Mouse (Mus musculus) heart, embryonic 14.5 days (tissue): Measurements from ENCODE around the gene Gm4981. TPM values are rescaled to one million over a fixed set of nuclear protein-coding genes. Genes with fewer than 3 reads are reported as not detected.

Source experiments
- ATAC-seq: fragments of 200-750 bp; cut with Nextera tagmentation; 2 replicates; pipeline ENCODE4 v1.8.0; 2017; ENCODE audit warnings: low read depth, moderate TSS enrichment; ENCODE audit not compliant: insufficient number of reproducible peaks, insufficient read depth, low FRiP score
- H3K27ac ChIP-seq, 2 experiments: fragments of 200-500 bp in 1 of 2; fragments of 300-500 bp in 1 of 2; sonication (generic) in 1 of 2; replicated peaks in 1 of 2; 2 replicates each; pipeline ENCODE4 v1.5.1; 2012 to 2014; ENCODE audit warnings: low read depth in 2 of 2, low read length in 2 of 2, control low read depth in 1 of 2, mild to moderate bottlenecking in 1 of 2, mixed read lengths in 1 of 2; ENCODE audit not compliant: control insufficient read depth in 1 of 2, insufficient read depth in 1 of 2
- H3K27me3 ChIP-seq: fragments of 300-500 bp; sonication (generic); 2 replicates; pipeline ENCODE4 v1.6.1; 2014; ENCODE audit warnings: mild to moderate bottlenecking, low read length, control low read depth; ENCODE audit not compliant: control insufficient read depth, insufficient read depth
- H3K36me3 ChIP-seq: fragments of 300-500 bp; sonication (generic); 2 replicates; pipeline ENCODE4 v1.6.1; 2014; ENCODE audit warnings: mild to moderate bottlenecking, control low read depth, low read length, mixed read lengths; ENCODE audit not compliant: control insufficient read depth, insufficient read depth
- H3K4me1 ChIP-seq, 2 experiments: fragments of 200-500 bp in 1 of 2; fragments of 300-500 bp in 1 of 2; sonication (generic) in 1 of 2; 2 replicates each; pipeline ENCODE4 v1.6.1; 2012 to 2014; ENCODE audit warnings: low read length in 2 of 2, control low read depth in 1 of 2, mixed read lengths in 1 of 2; ENCODE audit not compliant: control insufficient read depth in 2 of 2, insufficient read depth in 2 of 2
- H3K4me2 ChIP-seq: fragments of 300-500 bp; sonication (generic); 2 replicates; pipeline ENCODE4 v1.6.1; 2014; ENCODE audit warnings: mild to moderate bottlenecking, low read length
- H3K4me3 ChIP-seq, 2 experiments: fragments of 200-500 bp in 1 of 2; fragments of 300-500 bp in 1 of 2; sonication (generic) in 1 of 2; 2 replicates each; pipeline ENCODE4 v1.5.1; 2012 to 2014; ENCODE audit warnings: low read length in 2 of 2, mild to moderate bottlenecking in 2 of 2, control low read depth in 1 of 2, low read depth in 1 of 2, moderate library complexity in 1 of 2; ENCODE audit not compliant: control insufficient read depth in 1 of 2, insufficient read depth in 1 of 2
- H3K9ac ChIP-seq: fragments of 300-500 bp; sonication (generic); 2 replicates; pipeline ENCODE4 v1.6.1; 2014; ENCODE audit warnings: mild to moderate bottlenecking, low read length
- H3K9me3 ChIP-seq: fragments of 300-500 bp; sonication (generic); 2 replicates; pipeline ENCODE4 v1.6.1; 2016; ENCODE audit warnings: low read length, control low read depth; ENCODE audit not compliant: control insufficient read depth
- WGBS: fragments of 180-500 bp; shearing (Covaris S2); extraction: QIAGEN DNeasy Blood & Tissue Kit; methylation state at CpG from one replicate; pipeline ENCODE4 v1.1.7; 2014; 5-methylcytosine and 5-hydroxymethylcytosine counted together
- polyA plus RNA-seq: library from polyadenylated mRNA; unstranded; fragments of >200 nt; fragmentation: Nextera tagmentation; extraction: Ambion mirVana; gene quantifications from 2 replicates; pipeline ENCODE4 v1.2.1, GENCODE M21; 2014

Gm4981 gene
- polyA plus RNA-seq, 1 experiment from 2014 or later = not detected

- Histone ChIP-seq H3K4me3 (no peak overlapping the region), H3K9me3 (peaks cover 4% of the 10 kb centered on the region; the same call in 1 of the 2 replicates), H3K27ac (no peak overlapping the region), H3K4me1 (no peaks in the 10 kb centered on the region), H3K4me2 (no peak overlapping the region), H3K27me3 (no peaks in the 10 kb centered on the region), H3K36me3 (no peaks in the 10 kb centered on the region), H3K9ac (no peak overlapping the region)
- 73% methylated on average over 6 of the region's 6 CpGs for WGBS
- ATAC-seq = no peak
Observed at GRCm38 (mm10) chr10:58220726-58221125, 15.8 kb downstream of the Gm4981 start.

- ATAC-seq = no peak
Observed at GRCm38 (mm10) chr10:58217366-58217765, 19.1 kb downstream of the Gm4981 start.

GRCm38 (mm10) chr10:58215353-58215752 lies 21.1 kb downstream of the Gm4981 start:
- no peak for ATAC-seq
- Histone ChIP-seq H3K27ac (no peak overlapping the region), H3K36me3 (no peaks in the 10 kb centered on the region), H3K4me1 (no peaks in the 10 kb centered on the region), H3K4me3 (no peak overlapping the region), H3K9me3 (peaks cover 4% of the 10 kb centered on the region; the same call in 1 of the 2 replicates), H3K4me2 (no peak overlapping the region), H3K9ac (no peak overlapping the region), H3K27me3 (no peaks in the 10 kb centered on the region)
- WGBS = 66% methylated on average over 1 of the region's 1 CpGs

More at GRCm38 (mm10) chr10:58217366-58217765, 19.1 kb downstream of the Gm4981 start:
- Histone ChIP-seq H3K27ac (no peak overlapping the region), H3K9me3 (peaks cover 8% of the 10 kb centered on the region; the same call in 1 of the 2 replicates), H3K4me1 (no peaks in the 10 kb centered on the region), H3K36me3 (no peaks in the 10 kb centered on the region), H3K9ac (no peak overlapping the region), H3K4me3 (no peak overlapping the region), H3K27me3 (no peaks in the 10 kb centered on the region), H3K4me2 (no peak overlapping the region)
- 66% methylated on average over 3 of the region's 3 CpGs for WGBS

- no peaks in the 10 kb centered on the region for H3K4me1 ChIP-seq
- H3K36me3 ChIP-seq = no peaks in the 10 kb centered on the region
- H3K27ac ChIP-seq = no peak overlapping the region
- peaks cover 4% of the 10 kb centered on the region; the same call in 1 of the 2 replicates for H3K9me3 ChIP-seq
- H3K4me3 ChIP-seq = no peak overlapping the region
- no peak overlapping the region for H3K4me2 ChIP-seq
- 76% methylated on average over 5 of the region's 5 CpGs for WGBS
- H3K9ac ChIP-seq = no peak overlapping the region
- no peaks in the 10 kb centered on the region for H3K27me3 ChIP-seq
- no peak for ATAC-seq
Observed at GRCm38 (mm10) chr10:58214934-58215333, 21.6 kb downstream of the Gm4981 start.

- Histone ChIP-seq H3K4me2 (no peak overlapping the region), H3K9me3 (peaks cover 4% of the 10 kb centered on the region; the same call in 1 of the 2 replicates), H3K4me1 (no peaks in the 10 kb centered on the region), H3K36me3 (no peaks in the 10 kb centered on the region), H3K9ac (no peak overlapping the region), H3K27ac (no peak overlapping the region), H3K27me3 (no peaks in the 10 kb centered on the region), H3K4me3 (no peak overlapping the region)
- no peak for ATAC-seq
Observed at GRCm38 (mm10) chr10:58214497-58214896, 22.0 kb downstream of the Gm4981 start.

- WGBS = 65% methylated on average over 7 of the region's 7 CpGs
- no peak overlapping the region for H3K27ac ChIP-seq
- H3K4me1 ChIP-seq = no peaks in the 10 kb centered on the region
- no peak for ATAC-seq
- no peak overlapping the region for H3K9ac ChIP-seq
- no peaks in the 10 kb centered on the region for H3K27me3 ChIP-seq
- H3K36me3 ChIP-seq = no peaks in the 10 kb centered on the region
- H3K9me3 ChIP-seq = peaks cover 4% of the 10 kb centered on the region; the same call in 1 of the 2 replicates
- H3K4me2 ChIP-seq = no peak overlapping the region
- no peak overlapping the region for H3K4me3 ChIP-seq
Observed at GRCm38 (mm10) chr10:58212230-58212629, 24.3 kb downstream of the Gm4981 start.

- 76% methylated on average over 2 of the region's 2 CpGs for WGBS
- Histone ChIP-seq H3K9ac (no peak overlapping the region), H3K4me1 (no peaks in the 10 kb centered on the region), H3K9me3 (peaks cover 9% of the 10 kb centered on the region; the same call in 1 of the 2 replicates), H3K27ac (no peak overlapping the region), H3K36me3 (no peaks in the 10 kb centered on the region), H3K4me2 (no peak overlapping the region), H3K4me3 (no peak overlapping the region), H3K27me3 (no peaks in the 10 kb centered on the region)
- no peak for ATAC-seq
Observed at GRCm38 (mm10) chr10:58211213-58211612, 25.3 kb downstream of the Gm4981 start.

GRCm38 (mm10) chr10:58210514-58210913 lies 26.0 kb downstream of the Gm4981 start:
- Histone ChIP-seq H3K36me3 (no peaks in the 10 kb centered on the region), H3K9me3 (peaks cover 13% of the 10 kb centered on the region; the same call in 1 of the 2 replicates), H3K27ac (no peak overlapping the region), H3K4me1 (no peaks in the 10 kb centered on the region), H3K27me3 (no peaks in the 10 kb centered on the region), H3K9ac (no peak overlapping the region), H3K4me2 (no peak overlapping the region), H3K4me3 (no peak overlapping the region)
- 45% methylated on average over 1 of the region's 1 CpGs for WGBS
- no peak for ATAC-seq
